Mouse (Mus musculus) limb, embryonic 14.5 days (tissue): ENCODE measurements at regions not wholly inside any gene's neighbourhood (a gene's known extent, or its start where the extent isn't known, plus 50 kb on each side); places are given as distances from the start of the nearest gene placed in this dataset.

Source experiments
- ATAC-seq: fragments of 200-750 bp; cut with Nextera tagmentation; 2 replicates; pipeline ENCODE4 v1.8.0; 2017; ENCODE audit warnings: low read depth, moderate number of reproducible peaks, moderate TSS enrichment; ENCODE audit not compliant: low FRiP score
- DNase-seq: peaks from one replicate; pipeline ENCODE4 v3.0.0-alpha.2; 2015; ENCODE audit warnings: low spot score
- H3K27ac ChIP-seq: fragments of 300-500 bp; sonication (generic); replicated peaks from 2 replicates; pipeline ENCODE4 v1.5.1; 2014; ENCODE audit warnings: low read depth, mild to moderate bottlenecking, low read length, moderate library complexity, mixed read lengths
- H3K27me3 ChIP-seq: fragments of 300-500 bp; sonication (generic); 2 replicates; pipeline ENCODE4 v1.6.1; 2014; ENCODE audit warnings: low read length, mixed read lengths; ENCODE audit not compliant: control insufficient read depth, insufficient read depth
- H3K36me3 ChIP-seq: fragments of 300-500 bp; sonication (generic); 2 replicates; pipeline ENCODE4 v1.6.1; 2014; ENCODE audit warnings: mild to moderate bottlenecking, low read length, moderate library complexity, mixed read lengths; ENCODE audit not compliant: control insufficient read depth, insufficient read depth
- H3K4me1 ChIP-seq: fragments of 300-500 bp; sonication (generic); 2 replicates; pipeline ENCODE4 v1.6.1; 2014; ENCODE audit warnings: antibody characterized with exemption, low read length, mixed read lengths; ENCODE audit not compliant: control insufficient read depth, insufficient read depth
- H3K4me2 ChIP-seq: fragments of 300-500 bp; sonication (generic); replicated peaks from 2 replicates; pipeline ENCODE4 v1.6.1; 2014; ENCODE audit warnings: low read depth, mild to moderate bottlenecking, low read length, moderate library complexity; ENCODE audit not compliant: severe bottlenecking
- H3K4me3 ChIP-seq: fragments of 300-500 bp; sonication (generic); replicated peaks from 2 replicates; pipeline ENCODE4 v1.5.1; 2014; ENCODE audit warnings: low read length
- H3K9ac ChIP-seq: fragments of 300-500 bp; sonication (generic); 2 replicates; pipeline ENCODE4 v1.6.1; 2014; ENCODE audit warnings: mild to moderate bottlenecking, low read depth, low read length, moderate library complexity; ENCODE audit not compliant: severe bottlenecking
- H3K9me3 ChIP-seq: fragments of 300-500 bp; sonication (generic); 2 replicates; pipeline ENCODE4 v1.6.1; 2016; ENCODE audit warnings: low read length; ENCODE audit not compliant: control insufficient read depth
- POLR2A ChIP-seq: fragments of 200-500 bp; IDR thresholded peaks from 2 replicates; pipeline ENCODE4 v1.8.0; 2012; ENCODE audit warnings: inconsistent platforms, mild to moderate bottlenecking, moderate library complexity, borderline replicate concordance; ENCODE audit not compliant: insufficient read depth, insufficient read length; ENCODE audit errors: extremely low read depth
- WGBS: fragments of 180-500 bp; shearing (Covaris S2); extraction: QIAGEN DNeasy Blood & Tissue Kit; methylation state at CpG from one replicate; pipeline ENCODE4 v1.1.7; 2014; 5-methylcytosine and 5-hydroxymethylcytosine counted together

DNA sequence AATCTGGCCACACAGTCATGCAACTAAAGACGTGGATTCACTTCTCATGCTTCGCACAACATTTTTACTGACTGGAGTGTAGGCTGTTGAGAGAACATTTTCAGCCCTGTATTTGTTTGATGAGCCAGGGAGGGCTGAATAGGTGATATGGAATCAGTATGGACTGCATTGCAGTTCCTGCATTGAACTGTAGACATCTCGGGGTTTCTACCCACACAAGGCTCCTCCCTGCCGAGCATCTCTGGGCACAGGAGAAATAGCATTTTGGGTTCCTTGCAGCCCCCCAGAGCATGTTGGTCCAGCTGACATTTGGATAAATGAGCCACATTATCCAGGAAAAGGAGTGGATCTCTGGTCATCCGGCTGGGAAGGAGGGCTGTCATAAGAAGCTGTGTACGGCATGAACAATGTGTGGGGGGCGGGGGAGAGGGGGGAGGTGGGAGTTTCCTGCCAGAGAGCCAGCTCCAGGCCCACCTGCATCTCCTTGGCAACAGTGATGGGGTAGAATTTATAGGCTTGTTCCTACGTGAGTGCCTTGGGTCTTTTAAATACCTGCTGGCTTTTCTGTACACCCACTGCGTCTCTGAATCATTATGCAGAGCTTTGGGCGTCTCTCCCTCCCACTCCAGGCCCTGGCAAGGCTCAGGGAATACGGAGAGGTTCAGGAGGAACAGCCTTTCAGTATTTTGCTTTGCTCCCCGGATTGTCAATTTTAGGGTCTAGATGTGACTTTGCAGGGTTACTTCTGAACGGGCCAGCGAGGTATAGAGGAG lies 280.9 kb upstream of the Gm10131 start:
- Histone ChIP-seq H3K27ac (peak overlapping the region; percentile 7; the same call in 1 of the 2 replicates), H3K36me3 (no peaks in the 10 kb centered on the region), H3K9me3 (no peaks in the 10 kb centered on the region), H3K4me2 (peak overlapping the region; percentile 13; the same call in 1 of the 2 replicates), H3K27me3 (no peaks in the 10 kb centered on the region), H3K4me3 (no peak overlapping the region), H3K9ac (no peak overlapping the region), H3K4me1 (peaks cover 10% of the 10 kb centered on the region)
- WGBS = 32% methylated on average over 14 of the region's 14 CpGs
- no peak for TF ChIP-seq POLR2A
- ATAC-seq (peak; percentile 76; the same call in 1 of the 2 replicates), DNase-seq (peak; percentile 64)

GRCm38 (mm10) chr8:34385806-34386439 lies 274.4 kb upstream of the Gm10131 start:
- Histone ChIP-seq H3K9me3 (no peaks in the 10 kb centered on the region), H3K9ac (no peak overlapping the region), H3K4me2 (no peak overlapping the region), H3K4me3 (no peak overlapping the region), H3K27ac (no peak overlapping the region), H3K4me1 (no peaks in the 10 kb centered on the region), H3K36me3 (no peaks in the 10 kb centered on the region), H3K27me3 (no peaks in the 10 kb centered on the region)
- no peak for DNase-seq
- no peak for TF ChIP-seq POLR2A
- WGBS = 79% methylated on average over 10 of the region's 10 CpGs
- no peak for ATAC-seq

- H3K27me3 ChIP-seq = no peaks in the 10 kb centered on the region
- WGBS = 38% methylated on average over 19 of the region's 19 CpGs
- H3K9me3 ChIP-seq = no peaks in the 10 kb centered on the region
- H3K27ac ChIP-seq = no peak overlapping the region
- no peaks in the 10 kb centered on the region for H3K36me3 ChIP-seq
- DNase-seq = no peak
- no peak overlapping the region for H3K4me2 ChIP-seq
- no peaks in the 10 kb centered on the region for H3K4me1 ChIP-seq
- no peak for ATAC-seq
- TF ChIP-seq POLR2A = no peak
- H3K4me3 ChIP-seq = no peak overlapping the region
- H3K9ac ChIP-seq = no peak overlapping the region
Observed at GRCm38 (mm10) chr8:34380615-34381014, 269.1 kb upstream of the Gm10131 start.

GRCm38 (mm10) chr8:34377154-34377553 lies 265.6 kb upstream of the Gm10131 start:
- Histone ChIP-seq H3K9me3 (no peaks in the 10 kb centered on the region), H3K9ac (no peak overlapping the region), H3K27me3 (no peaks in the 10 kb centered on the region), H3K4me3 (no peak overlapping the region), H3K27ac (no peak overlapping the region), H3K4me1 (no peaks in the 10 kb centered on the region), H3K4me2 (no peak overlapping the region), H3K36me3 (no peaks in the 10 kb centered on the region)
- 23% methylated on average over 3 of the region's 3 CpGs for WGBS
- no peak for TF ChIP-seq POLR2A
- ATAC-seq = 0 out of 2 replicates have a peak, but pooled peaks have one; percentile 26
- no peak for DNase-seq

- H3K9ac ChIP-seq = no peak overlapping the region
- no peak overlapping the region for H3K4me3 ChIP-seq
- DNase-seq (no peak), ATAC-seq (peak; percentile 26; the same call in 1 of the 2 replicates)
- no peaks in the 10 kb centered on the region for H3K36me3 ChIP-seq
- TF ChIP-seq POLR2A = no peak
- no peak overlapping the region for H3K4me2 ChIP-seq
- H3K27me3 ChIP-seq = no peaks in the 10 kb centered on the region
- no peaks in the 10 kb centered on the region for H3K4me1 ChIP-seq
- H3K9me3 ChIP-seq = no peaks in the 10 kb centered on the region
- no peak overlapping the region for H3K27ac ChIP-seq
- 86% methylated on average over 9 of the region's 9 CpGs for WGBS
Observed at GRCm38 (mm10) chr8:34374242-34374641, 262.7 kb upstream of the Gm10131 start.
